Mouse (Mus musculus): ENCODE data around the gene Shmt2. TPM values are rescaled to one million over a fixed set of nuclear protein-coding genes. Genes with fewer than 3 reads are reported as not detected.

Gene Shmt2
- polyA plus RNA-seq, 1 experiment from 2014 or later: 103 TPM

GRCm38 (mm10) chr10:127546505-127546904, 24.3 kb upstream of the Shmt2 start:
- Histone ChIP-seq H3K9me3 (no peaks in the 10 kb centered on the region), H3K27ac (no peak overlapping the region), H3K4me1 (peaks cover 6% of the 10 kb centered on the region; the same call in 1 of the 2 replicates), H3K4me2 (no peak overlapping the region), H3K4me3 (replicated peaks) (no peak overlapping the region), H3K9ac (no peak overlapping the region), H3K36me3 (replicated peaks) (peaks cover 99% of the 10 kb centered on the region), H3K27me3 (no peaks in the 10 kb centered on the region)
- WGBS: 94% methylated on average over 7 of the region's 7 CpGs
- ATAC-seq (ENCODE audit: low FRiP score): no peak

- H3K4me3 ChIP-seq (replicated peaks): no peak overlapping the region
- no peak overlapping the region for H3K9ac ChIP-seq
- H3K36me3 ChIP-seq (replicated peaks): peaks cover 98% of the 10 kb centered on the region
- H3K27me3 ChIP-seq: no peaks in the 10 kb centered on the region
- WGBS: 94% methylated on average over 20 of the region's 20 CpGs
- H3K4me1 ChIP-seq: peaks cover 6% of the 10 kb centered on the region; the same call in 1 of the 2 replicates
- ATAC-seq (ENCODE audit: low FRiP score): no peak
- no peak overlapping the region for H3K4me2 ChIP-seq
- no peak overlapping the region for H3K27ac ChIP-seq
- no peaks in the 10 kb centered on the region for H3K9me3 ChIP-seq
Measured at GRCm38 (mm10) chr10:127544375-127544774, 22.1 kb upstream of the Shmt2 start.

GRCm38 (mm10) chr10:127543916-127544315, 21.7 kb upstream of the Shmt2 start:
- no peaks in the 10 kb centered on the region for H3K27me3 ChIP-seq
- no peak for ATAC-seq (ENCODE audit: low FRiP score)

GRCm38 (mm10) chr10:127542720-127543119, 20.5 kb upstream of the Shmt2 start:
- no peak for ATAC-seq (ENCODE audit: low FRiP score)
- no peak overlapping the region for H3K9ac ChIP-seq
- 52% methylated on average over 6 of the region's 6 CpGs for WGBS
- H3K4me2 ChIP-seq: no peak overlapping the region
- H3K9me3 ChIP-seq: no peaks in the 10 kb centered on the region
- peaks cover 90% of the 10 kb centered on the region for H3K36me3 ChIP-seq (replicated peaks)
- 0 out of 2 replicates have a peak, but pooled peaks cover under 1% of the 10 kb centered on the region for H3K27me3 ChIP-seq
- H3K4me1 ChIP-seq: peaks cover 7% of the 10 kb centered on the region
- H3K4me3 ChIP-seq (replicated peaks): no peak overlapping the region
- no peak overlapping the region for H3K27ac ChIP-seq

More at GRCm38 (mm10) chr10:127543916-127544315, 21.7 kb upstream of the Shmt2 start:
- H3K9me3 ChIP-seq: no peaks in the 10 kb centered on the region
- H3K4me3 ChIP-seq (replicated peaks): no peak overlapping the region
- no peak overlapping the region for H3K27ac ChIP-seq
- H3K36me3 ChIP-seq (replicated peaks): peaks cover 97% of the 10 kb centered on the region
- H3K4me1 ChIP-seq: peaks cover 6% of the 10 kb centered on the region; the same call in 1 of the 2 replicates
- no peak overlapping the region for H3K4me2 ChIP-seq
- WGBS: 91% methylated on average over 3 of the region's 3 CpGs
- no peak overlapping the region for H3K9ac ChIP-seq

- H3K9ac ChIP-seq: no peak overlapping the region
- no peaks in the 10 kb centered on the region for H3K9me3 ChIP-seq
- no peak overlapping the region for H3K27ac ChIP-seq
- 0 out of 2 replicates have a peak, but pooled peaks cover 5% of the 10 kb centered on the region for H3K27me3 ChIP-seq
- peaks cover 13% of the 10 kb centered on the region for H3K4me1 ChIP-seq
- WGBS: 77% methylated on average over 13 of the region's 13 CpGs
- no peak for ATAC-seq (ENCODE audit: low FRiP score)
- no peak overlapping the region for H3K4me2 ChIP-seq
- H3K36me3 ChIP-seq (replicated peaks): peaks cover 84% of the 10 kb centered on the region
- no peak overlapping the region for H3K4me3 ChIP-seq (replicated peaks)
Measured at GRCm38 (mm10) chr10:127542084-127542483, 19.8 kb upstream of the Shmt2 start.

- Histone ChIP-seq H3K4me2 (no peak overlapping the region), H3K27ac (no peak overlapping the region), H3K4me1 (peaks cover 18% of the 10 kb centered on the region), H3K36me3 (replicated peaks) (peaks cover 78% of the 10 kb centered on the region), H3K27me3 (peaks cover 11% of the 10 kb centered on the region), H3K9me3 (no peaks in the 10 kb centered on the region), H3K9ac (no peak overlapping the region), H3K4me3 (replicated peaks) (no peak overlapping the region)
- 93% methylated on average over 8 of the region's 8 CpGs for WGBS
- ATAC-seq (ENCODE audit: low FRiP score): no peak
Measured at GRCm38 (mm10) chr10:127541510-127541909, 19.3 kb upstream of the Shmt2 start.

GRCm38 (mm10) chr10:127537854-127538583, 15.8 kb upstream of the Shmt2 start:
- Histone ChIP-seq H3K9ac (no peak overlapping the region), H3K27me3 (peaks cover 46% of the 10 kb centered on the region), H3K27ac (0 out of 2 replicates have a peak overlapping the region, but pooled peaks have one; percentile 42), H3K4me2 (no peak overlapping the region), H3K4me1 (peaks cover 49% of the 10 kb centered on the region), H3K9me3 (no peaks in the 10 kb centered on the region), H3K4me3 (replicated peaks) (no peak overlapping the region), H3K36me3 (replicated peaks) (peaks cover 44% of the 10 kb centered on the region)
- 30% methylated on average over 7 of the region's 7 CpGs for WGBS
- ATAC-seq (ENCODE audit: low FRiP score): peak; percentile 55

GRCm38 (mm10) chr10:127536586-127537314, 14.5 kb upstream of the Shmt2 start:
- peaks cover 58% of the 10 kb centered on the region for H3K27me3 ChIP-seq
- H3K27ac ChIP-seq: peak overlapping the region; percentile 70; the same call in 1 of the 2 replicates
- H3K4me2 ChIP-seq: no peak overlapping the region; the same call in 1 of the 2 replicates
- H3K4me3 ChIP-seq (replicated peaks): 0 out of 2 replicates have a peak overlapping the region, but pooled peaks have one; percentile 4
- peak; percentile 58 for ATAC-seq (ENCODE audit: low FRiP score)
- 12% methylated on average over 8 of the region's 8 CpGs for WGBS
- H3K4me1 ChIP-seq: peaks cover 56% of the 10 kb centered on the region
- H3K36me3 ChIP-seq (replicated peaks): peaks cover 32% of the 10 kb centered on the region
- H3K9me3 ChIP-seq: no peaks in the 10 kb centered on the region
- 0 out of 2 replicates have a peak overlapping the region, but pooled peaks have one; percentile 12 for H3K9ac ChIP-seq

GRCm38 (mm10) chr10:127534929-127535384, 12.7 kb upstream of the Shmt2 start:
- Histone ChIP-seq H3K4me1 (peaks cover 74% of the 10 kb centered on the region), H3K9me3 (no peaks in the 10 kb centered on the region), H3K27ac (peak overlapping the region; percentile 70), H3K36me3 (replicated peaks) (peaks cover 15% of the 10 kb centered on the region), H3K9ac (peak overlapping the region; percentile 54), H3K4me2 (peak overlapping the region; percentile 66), H3K27me3 (peaks cover 76% of the 10 kb centered on the region), H3K4me3 (replicated peaks) (peak overlapping the region; percentile 46)
- no peak for ATAC-seq (ENCODE audit: low FRiP score)
- under 1% methylated on average over 29 of the region's 30 CpGs for WGBS

- peak within 1 kb of the TSS; percentile 54 for H3K9ac ChIP-seq
- no peaks in the 10 kb centered on the region for H3K9me3 ChIP-seq
- ATAC-seq (ENCODE audit: low FRiP score): no peak
- H3K36me3 ChIP-seq (replicated peaks): peaks cover 8% of the 10 kb centered on the region
- peaks cover 81% of the 10 kb centered on the region for H3K4me1 ChIP-seq
- H3K27me3 ChIP-seq: peaks cover 83% of the 10 kb centered on the region
- under 1% methylated on average over 70 of the region's 78 CpGs for WGBS
- H3K4me2 ChIP-seq: peak within 1 kb of the TSS; percentile 66
- H3K4me3 ChIP-seq (replicated peaks): peak within 1 kb of the TSS; percentile 46
- H3K27ac ChIP-seq: peak within 1 kb of the TSS; percentile 70
Measured at GRCm38 (mm10) chr10:127534036-127534928, 12.0 kb upstream of the Shmt2 start, which contains the start of gene Nxph4. Gene Nxph4 (minus strand): TSS chr10:127534559.

GRCm38 (mm10) chr10:127531548-127531947, 9.3 kb upstream of the Shmt2 start:
- H3K4me3 ChIP-seq (replicated peaks): peak overlapping the region; percentile 46
- no peaks in the 10 kb centered on the region for H3K9me3 ChIP-seq
- ATAC-seq (ENCODE audit: low FRiP score): peak; percentile 15; the same call in 1 of the 2 replicates
- H3K27ac ChIP-seq: peak overlapping the region; percentile 70
- peaks cover 96% of the 10 kb centered on the region for H3K4me1 ChIP-seq
- H3K27me3 ChIP-seq: peaks cover 100% of the 10 kb centered on the region
- H3K36me3 ChIP-seq (replicated peaks): no peaks in the 10 kb centered on the region
- 1% methylated on average over 4 of the region's 4 CpGs for WGBS
- H3K9ac ChIP-seq: no peak overlapping the region
- peak overlapping the region; percentile 66 for H3K4me2 ChIP-seq
